Comparison of ENCODE assay signal across 32 mouse cellular contexts in the genomic region with DNA sequence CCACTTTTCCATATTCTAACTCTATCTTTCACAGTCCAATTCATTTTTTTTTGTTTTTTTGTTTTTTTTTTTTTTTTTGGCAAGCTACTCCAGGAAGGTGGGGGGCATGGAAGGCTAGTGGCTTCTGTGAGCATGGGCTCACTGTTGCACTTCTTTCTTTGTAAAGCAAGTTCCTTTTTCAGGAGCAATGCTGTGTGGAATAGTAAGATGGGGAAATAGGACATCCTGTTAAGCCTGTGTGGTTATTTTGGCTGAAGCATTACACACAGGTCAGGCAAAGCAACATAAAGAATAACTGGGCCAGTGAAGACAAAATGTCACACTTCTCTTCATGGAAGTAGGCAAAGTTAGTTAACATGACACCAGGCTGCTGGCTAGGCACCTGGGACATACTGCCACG. TPM values are rescaled to one million over a fixed set of nuclear protein-coding genes. Genes with fewer than 3 reads are reported as not detected.
A peak's percentile ranks its signal among the peaks of the same experiment; 100 is the strongest.
DNase-seq lines count a peak whose midpoint lies in the region; ATAC-seq and TF ChIP-seq lines count a peak whose summit lies in the region.
"Had no signal": no experiment of that assay in that cellular context is flagged by ENCODE, and none has a peak within 500 bp of the region (broad histone marks: within the 10 kb centered on the region; RNA-seq: fewer than 3 reads in every experiment).

No protein-coding gene starts in this region.

- H3K4me2 ChIP-seq in neural tube, embryonic 15.5 days = no peak overlapping the region
- H3K4me2 ChIP-seq: embryonic facial prominence, embryonic 13.5 days; heart, embryonic 11.5 days; hindbrain, embryonic 15.5 days; limb, embryonic 12.5 days; liver, embryonic 11.5 days; midbrain, embryonic 13.5 days had no signal

- no peaks in the 10 kb centered on the region for H3K36me3 ChIP-seq in neural tube, embryonic 15.5 days
- H3K36me3 ChIP-seq: embryonic facial prominence, embryonic 13.5 days; hindbrain, embryonic 15.5 days; limb, embryonic 12.5 days; midbrain, embryonic 13.5 days had no signal

- H3K9me3 ChIP-seq in neural tube, embryonic 15.5 days (replicated peaks) = 0 out of 2 replicates have a peak, but pooled peaks cover 2% of the 10 kb centered on the region
- H3K9me3 ChIP-seq: embryonic facial prominence, embryonic 13.5 days; hindbrain, embryonic 15.5 days; limb, embryonic 12.5 days; midbrain, embryonic 13.5 days had no signal

- peak overlapping the region; percentile 77 for H3K27ac ChIP-seq in bone marrow macrophage, adult 2 months (ENCODE audit: insufficient read depth, low read depth, low read length)
- H3K27ac ChIP-seq in neural tube, embryonic 15.5 days (replicated peaks) = no peak overlapping the region
- H3K27ac ChIP-seq: embryonic facial prominence, embryonic 13.5 days; hindbrain, embryonic 15.5 days; limb, embryonic 12.5 days; midbrain, embryonic 13.5 days had no signal

- TF ChIP-seq CTCF in bone marrow macrophage, adult 2 months (IDR thresholded peaks at IDR 0.05; ENCODE audit: low read depth, low read length) = no peak

- no peak for TF ChIP-seq POLR2A in bone marrow macrophage, adult 2 months (IDR thresholded peaks at IDR 0.05; ENCODE audit: borderline replicate concordance, low read depth, low read length)

- no peak overlapping the region for H3K9ac ChIP-seq in neural tube, embryonic 15.5 days (replicated peaks)
- H3K9ac ChIP-seq: embryonic facial prominence, embryonic 13.5 days; forebrain, postnatal 0 days; hindbrain, embryonic 15.5 days; limb, embryonic 12.5 days; liver, postnatal 0 days; midbrain, embryonic 13.5 days had no signal

- no peak overlapping the region for H3K4me3 ChIP-seq in bone marrow macrophage, adult 2 months (ENCODE audit: insufficient read depth, low read length)
- no peak overlapping the region for H3K4me3 ChIP-seq in neural tube, embryonic 15.5 days (replicated peaks)
- H3K4me3 ChIP-seq: embryonic facial prominence, embryonic 13.5 days; erythroblast, embryonic 14.5 days; hindbrain, embryonic 15.5 days; limb, embryonic 12.5 days; midbrain, embryonic 13.5 days had no signal

- ATAC-seq in hematopoietic stem cell, adult 5-6 weeks (replicated peaks in 1 of 2; ENCODE audit: insufficient read depth in 1 of 2, low FRiP score in 2 of 2, low TSS enrichment in 1 of 2, low read depth in 1 of 2, poor library complexity in 2 of 2, severe bottlenecking in 2 of 2) = peak; percentile 70 to 87
- ATAC-seq in megakaryocyte progenitor cell, adult 5-6 weeks (replicated peaks; ENCODE audit: poor library complexity) = peak; percentile 96
- ATAC-seq in neural tube, embryonic 15.5 days (ENCODE audit: low FRiP score) = no peak
- no peak for ATAC-seq in megakaryocyte-erythroid progenitor cell, adult 5-6 weeks (replicated peaks; ENCODE audit: low FRiP score, low TSS enrichment, poor library complexity, severe bottlenecking)
- ATAC-seq: forebrain, postnatal 0 days; inflammation-experienced regulatory T-cells, adult 6 months; liver, postnatal 0 days; lung, postnatal 0 days; midbrain, embryonic 13.5 days had no signal

- WGBS in neural tube, embryonic 15.5 days = 61% methylated on average over 1 of the region's 1 CpGs

- DNase-seq in 416B (ENCODE audit: low read depth) = peak; percentile 82
- no peak for DNase-seq in urinary bladder, postnatal 36 days (ENCODE audit: low spot score in 2 of 2)
- DNase-seq: adrenal gland, adult 2 months; adrenal gland, postnatal 36 days; B cell, adult 2 months; cerebellum, adult 11-12 months; cerebellum, adult 9-11 months; forebrain, postnatal 0 days; gastrocnemius, postnatal 14 days; heart, adult 11 months; heart, postnatal 4 days; kidney, adult 11 months; kidney, postnatal 14 days; layer of hippocampus, adult 9-11 months; liver, postnatal 0 days; spleen, adult 18-20 months; thymus, postnatal 25 days had no signal

- peaks cover 56% of the 10 kb centered on the region for H3K4me1 ChIP-seq in bone marrow macrophage, adult 2 months (ENCODE audit: control insufficient read depth, insufficient read depth, low read length)
- H3K4me1 ChIP-seq in neural tube, embryonic 15.5 days = no peaks in the 10 kb centered on the region
- H3K4me1 ChIP-seq: embryonic facial prominence, embryonic 13.5 days; hindbrain, embryonic 15.5 days; limb, embryonic 12.5 days; midbrain, embryonic 13.5 days had no signal

- H3K27me3 ChIP-seq in neural tube, embryonic 15.5 days (replicated peaks) = no peaks in the 10 kb centered on the region
- H3K27me3 ChIP-seq: embryonic facial prominence, embryonic 13.5 days; hindbrain, embryonic 15.5 days; limb, embryonic 12.5 days; midbrain, embryonic 13.5 days had no signal

RNA-seq across cellular contexts. Expression of a gene that starts 19.5 kb away (rescaled TPM):
- polyA plus RNA-seq in bone marrow macrophage, adult 2 months (2012; ENCODE audit: insufficient read depth, insufficient read length, missing spikeins) = 1.4 and 1.5 TPM in 2 replicates
- total RNA-seq in hematopoietic stem cell, adult 5-6 weeks (2017) = 6.5 and 17.5 TPM in 2 replicates
- total RNA-seq in megakaryocyte progenitor cell, adult 5-6 weeks (2015) = 5.3 and 11.7 TPM in 2 replicates
- total RNA-seq in megakaryocyte progenitor cell, adult 5-6 weeks (2017) = 5.9 and 11.3 TPM in 2 replicates
- polyA plus RNA-seq in neural tube, embryonic 15.5 days (2015; fragmentation: Nextera tagmentation; extraction: Ambion mirVana) = 0.04 and 0.63 TPM in 2 replicates
- 45.0 and 48.7 TPM in 2 replicates for total RNA-seq in megakaryocyte-erythroid progenitor cell, adult 5-6 weeks (2014; fragmentation: Nextera tagmentation)
- 92.0 and 97.4 TPM in 2 replicates for total RNA-seq in megakaryocyte-erythroid progenitor cell, adult 5-6 weeks (2017)
- polyA plus RNA-seq: hindbrain, embryonic 15.5 days had no signal

RNA-seq across cellular contexts. Expression of a gene that starts 55.5 kb away (rescaled TPM):
- polyA plus RNA-seq in bone marrow macrophage, adult 2 months (2012; ENCODE audit: insufficient read depth, insufficient read length, missing spikeins) = not detected in 2 replicates
- 13.3 and 17.0 TPM in 2 replicates for total RNA-seq in hematopoietic stem cell, adult 5-6 weeks (2017)
- 0.54 and 1.6 TPM in 2 replicates for total RNA-seq in megakaryocyte progenitor cell, adult 5-6 weeks (2015)
- 0.46 and 0.91 TPM in 2 replicates for total RNA-seq in megakaryocyte progenitor cell, adult 5-6 weeks (2017)
- polyA plus RNA-seq in neural tube, embryonic 15.5 days (2015; fragmentation: Nextera tagmentation; extraction: Ambion mirVana) = 0.37 TPM in 1 of 2 replicates, not detected in the other
- 0.55 and 2.5 TPM in 2 replicates for total RNA-seq in megakaryocyte-erythroid progenitor cell, adult 5-6 weeks (2014; fragmentation: Nextera tagmentation)
- 1.9 and 6.2 TPM in 2 replicates for total RNA-seq in megakaryocyte-erythroid progenitor cell, adult 5-6 weeks (2017)
- total RNA-seq: forebrain, postnatal 0 days; gastrocnemius, postnatal 14 days had no signal
- polyA plus RNA-seq: embryonic facial prominence, embryonic 13.5 days; erythroblast, embryonic 14.5 days; forebrain, embryonic 11.5 days; forebrain, postnatal 0 days; heart, embryonic 11.5 days; hindbrain, embryonic 15.5 days; limb, embryonic 12.5 days; midbrain, embryonic 13.5 days had no signal

Comparison
In these comparisons a context has a peak if more than half of its experiments do, and no peak if none do; other contexts are left out.
1. ATAC-seq: peak in hematopoietic stem cell, adult 5-6 weeks (2 of 2) and megakaryocyte progenitor cell, adult 5-6 weeks (single experiment); none in neural tube, embryonic 15.5 days (single experiment) and megakaryocyte-erythroid progenitor cell, adult 5-6 weeks (single experiment).